Mouse (Mus musculus) CH12.LX (cell line): ENCODE measurements around the gene Cldn11. TPM values are rescaled to one million over a fixed set of nuclear protein-coding genes. Genes with fewer than 3 reads are reported as not detected.

ENCODE experiments used
- DNase-seq: peaks from one replicate; pipeline ENCODE4 v3.0.0-alpha.2; 2013; ENCODE audit errors: extremely low read depth
- H3K27ac ChIP-seq: 2 replicates; pipeline ENCODE4 v1.5.1; 2012; ENCODE audit warnings: low read depth, mild to moderate bottlenecking, control low read depth, moderate library complexity; ENCODE audit not compliant: insufficient read depth
- H3K27me3 ChIP-seq: replicated peaks from 2 replicates; pipeline ENCODE3; 2012; ENCODE audit warnings: inconsistent platforms
- H3K36me3 ChIP-seq, 2 experiments: replicated peaks in 1 of 2; 2 replicates each; pipeline versions ENCODE3 to v1.6.1; 2012; ENCODE audit warnings: inconsistent platforms in 1 of 2, low read length in 1 of 2, mild to moderate bottlenecking in 1 of 2, mixed read lengths in 1 of 2, moderate library complexity in 1 of 2; ENCODE audit not compliant: control insufficient read depth in 1 of 2, insufficient read depth in 1 of 2
- H3K4me1 ChIP-seq, 2 experiments: 2 replicates each; pipeline ENCODE4 v1.6.1; 2012; ENCODE audit warnings: inconsistent platforms in 1 of 2, moderate library complexity in 1 of 2; ENCODE audit not compliant: insufficient read depth in 2 of 2, control insufficient read depth in 1 of 2
- H3K4me2 ChIP-seq: 2 replicates; pipeline ENCODE4 v1.6.1; 2012; ENCODE audit warnings: low read depth, mild to moderate bottlenecking, control low read depth; ENCODE audit not compliant: poor library complexity, insufficient read depth, severe bottlenecking
- H3K4me3 ChIP-seq, 3 experiments: fragments of 150-350 bp in 1 of 3; sonication (generic) in 1 of 3; replicated peaks in 1 of 3; 2 replicates each; pipeline versions ENCODE3 to v1.5.1; 2011 to 2012; ENCODE audit warnings: low read depth in 2 of 3, low read length in 2 of 3, mild to moderate bottlenecking in 2 of 3, moderate library complexity in 2 of 3, control low read depth in 1 of 3, improper control_type of control experiment in 1 of 3, inconsistent platforms in 1 of 3, mixed read lengths in 1 of 3; ENCODE audit not compliant: poor library complexity in 1 of 3
- H3K79me2 ChIP-seq: replicated peaks from 2 replicates; pipeline ENCODE4 v1.6.1; 2012; ENCODE audit warnings: mild to moderate bottlenecking, moderate library complexity; ENCODE audit not compliant: control insufficient read depth, poor library complexity, insufficient read depth, severe bottlenecking; ENCODE audit errors: extremely low read depth
- H3K9ac ChIP-seq: 2 replicates; pipeline ENCODE4 v1.6.1; 2012; ENCODE audit warnings: low read depth, mild to moderate bottlenecking, control low read depth, moderate library complexity; ENCODE audit not compliant: insufficient read depth
- H3K9me3 ChIP-seq: replicated peaks from 2 replicates; pipeline ENCODE3; 2012; ENCODE audit warnings: low read length, inconsistent platforms, mixed read lengths
- CHD1 ChIP-seq: IDR thresholded peaks from 2 replicates; pipeline ENCODE4 v1.6.1; 2012; ENCODE audit warnings: low read depth, low read length, improper control_type of control experiment, inconsistent platforms
- CHD2 ChIP-seq: IDR thresholded peaks from 2 replicates; pipeline ENCODE4 v1.6.1; 2011; ENCODE audit warnings: low read length, improper control_type of control experiment
- E2F4 ChIP-seq: IDR thresholded peaks from 2 replicates; pipeline ENCODE4 v1.6.1; 2011; ENCODE audit warnings: low read depth, low read length, improper control_type of control experiment; ENCODE audit not compliant: insufficient replicate concordance
- JUN ChIP-seq: IDR thresholded peaks from 2 replicates; pipeline ENCODE4 v1.6.1; 2011; ENCODE audit warnings: low read depth, mild to moderate bottlenecking, low read length, improper control_type of control experiment, moderate library complexity; ENCODE audit not compliant: insufficient read depth
- MAX ChIP-seq: IDR thresholded peaks from 2 replicates; pipeline ENCODE4 v1.6.1; 2011; ENCODE audit warnings: low read length, improper control_type of control experiment
- MYC ChIP-seq: IDR thresholded peaks from 2 replicates; pipeline ENCODE4 v1.6.1; 2011; ENCODE audit warnings: low read depth, mild to moderate bottlenecking, improper control_type of control experiment, low read length
- POLR2AphosphoS2 ChIP-seq: IDR thresholded peaks from 2 replicates; pipeline ENCODE4 v1.6.1; 2011; ENCODE audit warnings: low read depth, low read length, improper control_type of control experiment
- RAD21 ChIP-seq: IDR thresholded peaks from 2 replicates; pipeline ENCODE4 v1.6.1; 2011; ENCODE audit warnings: low read depth, mild to moderate bottlenecking, low read length, improper control_type of control experiment, moderate library complexity
- RCOR1 ChIP-seq: conservative IDR thresholded peaks from 2 replicates; pipeline ENCODE4 v1.6.1; 2012; ENCODE audit warnings: low read depth, mild to moderate bottlenecking, inconsistent platforms, low read length, improper control_type of control experiment
- SMC3 ChIP-seq: IDR thresholded peaks from 2 replicates; pipeline ENCODE4 v1.6.1; 2011; ENCODE audit warnings: low read depth, low read length, improper control_type of control experiment
- TBP ChIP-seq: conservative IDR thresholded peaks from 2 replicates; pipeline ENCODE4 v1.6.1; 2011; ENCODE audit warnings: low read depth, low read length, improper control_type of control experiment
- UBTF ChIP-seq: IDR thresholded peaks from 2 replicates; pipeline ENCODE4 v1.6.1; 2012; ENCODE audit warnings: low read depth, mild to moderate bottlenecking, inconsistent platforms, low read length, improper control_type of control experiment, moderate library complexity
- ZKSCAN1 ChIP-seq: IDR thresholded peaks from 2 replicates; pipeline ENCODE4 v1.6.1; 2012; ENCODE audit warnings: low read depth, inconsistent platforms, low read length, improper control_type of control experiment, borderline replicate concordance
- ZNF384 ChIP-seq: IDR thresholded peaks from 2 replicates; pipeline ENCODE4 v1.6.1; 2012; ENCODE audit warnings: low read depth, low read length, improper control_type of control experiment, inconsistent platforms
- dilution Hi-C: fragments of 300-500 bp; cut with MboI; formaldehyde crosslinking; loops from 2 replicates; pipeline ENCODE4 v1.14.3; 2020; ENCODE audit warnings: low sequenced_read_pairs; ENCODE audit not compliant: extremely low pct_unique_long_range_greater_than_20kb, extremely low pct_ligation_motif_present
- in situ Hi-C: fragments of 300-500 bp; cut with MboI; formaldehyde crosslinking; loops from 3 replicates; pipeline ENCODE4 v1.14.3; 2019; ENCODE audit warnings: low sequenced_read_pairs, low pct_ligation_motif_present, low pct_unique_long_range_greater_than_20kb, mixed read lengths
- polyA plus RNA-seq: library from polyadenylated mRNA; unstranded; fragments of >175 nt; gene quantifications from 2 replicates; pipeline ENCODE4 v1.2.1, GENCODE M21; 2012; ENCODE audit warnings: low read depth; ENCODE audit not compliant: insufficient read length
- total RNA-seq, 2 experiments: library from RNA; depleted of rRNA; stranded (reverse); fragments of 300-350 nt in 1 of 2; fragments of >200 nt in 1 of 2; gene quantifications; 2 replicates each; pipeline ENCODE4 v1.2.3; 2012 to 2014

Cldn11 gene
- total and polyA plus RNA-seq, 3 experiments = not detected

DNA sequence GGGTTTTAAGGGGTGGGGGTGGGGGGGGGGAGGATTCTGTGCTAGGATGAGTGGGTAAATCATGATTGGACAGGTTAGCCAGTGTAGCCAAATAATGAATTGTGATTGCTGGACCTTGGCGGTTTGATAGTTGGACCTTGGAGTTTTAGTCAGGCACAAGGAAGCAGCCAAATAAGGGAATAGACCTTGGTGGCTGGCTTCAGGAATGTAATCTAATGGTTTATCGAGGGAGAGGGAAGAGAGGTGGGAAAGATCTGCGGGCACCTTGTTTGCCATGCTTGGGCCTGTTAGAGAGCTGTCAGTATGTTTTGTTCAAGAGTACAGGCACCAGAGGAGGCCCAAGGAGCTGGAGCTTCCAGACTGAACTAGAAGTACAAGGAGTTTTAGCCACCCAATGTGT lies 22.9 kb upstream of the Cldn11 start:
- dilution Hi-C loops (no loop called here), in situ Hi-C loops (loop anchor here (25.0 kb wide), 1 partner anchor 265 kb away; the partner anchor contains the start of gene Gpr160)
- Histone ChIP-seq H3K79me2 (no peaks in the 10 kb centered on the region), H3K9me3 (no peaks in the 10 kb centered on the region), H3K27ac (no peak overlapping the region), H3K4me2 (no peak overlapping the region), H3K36me3 (peaks cover 6 to 16% of the 10 kb centered on the region in 2 experiments), H3K4me3 (no peak overlapping the region), H3K9ac (no peak overlapping the region)
- DNase-seq = no peak
- TF ChIP-seq CHD1 = no peak
- no peak for TF ChIP-seq JUN
- TF ChIP-seq SMC3 = no peak
- TF ChIP-seq CHD2 = no peak
- TF ChIP-seq ZNF384 = no peak
- TF ChIP-seq RAD21 = no peak
- TF ChIP-seq MAX = no peak
- no peak for TF ChIP-seq E2F4
- TF ChIP-seq, all 38 proteins: peak for 0
- Histone ChIP-seq H3K4me1 (no peaks in the 10 kb centered on the region), H3K27me3 (no peaks in the 10 kb centered on the region)

GRCm38 (mm10) chr3:31129766-31130165 lies 20.0 kb upstream of the Cldn11 start:
- H3K79me2 ChIP-seq = no peaks in the 10 kb centered on the region
- in situ Hi-C loops (loop anchor here (25.0 kb wide), 1 partner anchor 267 kb away; the partner anchor contains the start of gene Gpr160), dilution Hi-C loops (no loop called here)
- H3K27ac ChIP-seq = no peak overlapping the region
- H3K4me3 ChIP-seq = no peak overlapping the region
- H3K27me3 ChIP-seq = no peaks in the 10 kb centered on the region
- H3K4me1 ChIP-seq = peaks cover 0 to 2% of the 10 kb centered on the region in 2 experiments; a peak in 2 of 4 replicates
- H3K36me3 ChIP-seq = peaks cover 0 to 2% of the 10 kb centered on the region in 2 experiments
- TF ChIP-seq ZKSCAN1 (no peak), POLR2AphosphoS2 (no peak), RCOR1 (no peak), MYC (no peak)
- H3K4me2 ChIP-seq = no peak overlapping the region
- no peak overlapping the region for H3K9ac ChIP-seq
- DNase-seq = no peak
- no peaks in the 10 kb centered on the region for H3K9me3 ChIP-seq

DNA sequence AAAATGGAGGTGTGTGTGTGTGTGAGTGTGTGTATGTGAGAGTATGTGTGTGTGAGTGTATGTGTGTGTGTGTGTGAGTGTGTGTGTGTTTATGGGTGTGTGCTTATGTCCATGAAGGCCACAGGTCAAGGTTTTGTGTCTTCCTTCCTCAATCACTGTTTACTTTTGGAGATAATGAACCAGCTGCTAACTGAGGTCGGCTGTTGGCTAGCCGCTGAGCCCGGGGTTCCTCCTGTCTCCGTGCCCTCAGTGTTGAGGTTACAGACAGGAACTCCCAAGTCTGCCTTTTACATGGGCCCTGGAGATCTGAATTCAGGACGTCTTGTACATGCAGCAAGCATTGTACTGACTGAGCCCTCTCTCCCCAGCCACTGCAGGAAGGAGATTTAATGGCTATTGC lies 16.1 kb upstream of the Cldn11 start:
- H3K36me3 ChIP-seq = no peaks in the 10 kb centered on the region
- no peak overlapping the region for H3K4me2 ChIP-seq
- TF ChIP-seq UBTF (no peak), TBP (no peak), RAD21 (no peak)
- TF ChIP-seq, all 38 proteins: peak for 0
- Histone ChIP-seq H3K4me3 (no peak overlapping the region), H3K4me1 (peaks cover 5 to 11% of the 10 kb centered on the region in 2 experiments; a peak in 3 of 4 replicates), H3K9ac (no peak overlapping the region), H3K27ac (no peak overlapping the region), H3K79me2 (no peaks in the 10 kb centered on the region), H3K9me3 (no peaks in the 10 kb centered on the region), H3K27me3 (no peaks in the 10 kb centered on the region)
- DNase-seq = no peak
- dilution Hi-C loops (no loop called here), in situ Hi-C loops (loop anchor here (25.0 kb wide), 1 partner anchor 271 kb away; the partner anchor contains the start of gene Gpr160)
